Mouse (Mus musculus) embryo, embryonic 11.5 days (tissue): ENCODE data around the gene Dock9.

Source experiments
- DNase-seq: peaks from one replicate; pipeline ENCODE4 v3.0.0-alpha.2; 2012; ENCODE audit warnings: low read depth, low spot score

Dock9 gene

GRCm38 (mm10) chr14:121797457-121798410 is at the start of gene Dock9:
Gene Dock9 (minus strand): TSS chr14:121797837.
- DNase-seq = peak; percentile 74

- no peak for DNase-seq
Observed at GRCm38 (mm10) chr14:121844486-121844885, 46.8 kb upstream of the Dock9 start.

- DNase-seq = no peak
Observed at GRCm38 (mm10) chr14:121840217-121840616, 42.6 kb upstream of the Dock9 start.

DNA sequence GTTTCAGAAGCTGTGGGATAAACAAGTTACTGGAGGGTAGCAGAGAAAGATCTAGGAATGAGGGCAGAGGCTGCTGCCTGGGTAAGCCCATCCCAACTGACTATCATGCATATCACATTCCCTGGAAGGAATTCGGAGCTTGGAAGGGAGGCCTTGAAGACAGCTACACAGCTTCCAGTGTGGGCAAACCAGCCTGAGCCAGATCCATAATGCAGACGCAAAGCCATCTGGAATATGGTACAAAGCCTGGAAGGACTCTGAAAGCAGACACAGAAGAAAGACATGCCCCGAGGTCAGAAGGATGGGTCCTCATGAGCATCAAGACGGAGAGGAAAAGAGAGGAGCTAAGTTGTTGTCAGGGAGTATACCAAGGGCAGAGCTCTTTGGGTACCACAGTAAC is 40.5 kb upstream of the Dock9 start:
- DNase-seq = no peak

DNA sequence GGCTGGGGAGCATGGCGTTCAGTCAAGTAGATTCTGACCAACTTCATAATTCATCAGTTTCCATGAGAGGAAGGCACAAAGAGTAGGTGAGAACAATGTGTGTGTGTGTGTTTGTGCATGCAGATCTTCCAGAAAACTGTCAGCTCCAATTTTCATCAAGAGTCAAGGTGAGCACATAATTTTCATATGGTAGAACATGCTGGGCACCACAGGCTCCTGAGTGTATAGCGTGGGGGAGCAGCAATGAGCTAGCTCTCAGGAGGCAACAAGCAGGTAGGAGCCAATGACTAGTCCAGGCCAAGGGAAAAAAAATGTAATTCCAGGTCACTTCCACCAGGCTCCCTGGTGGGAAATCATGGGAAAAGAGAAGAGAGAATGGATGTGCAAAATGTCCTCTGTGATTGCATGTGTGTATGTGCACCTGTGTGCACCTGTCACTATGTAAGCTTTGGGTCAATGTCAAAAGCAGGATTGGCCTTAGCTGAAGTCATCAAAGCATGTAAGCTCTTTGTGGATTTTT is 35.4 kb upstream of the Dock9 start:
- no peak for DNase-seq

GRCm38 (mm10) chr14:121829816-121830442 is 32.3 kb upstream of the Dock9 start:
- DNase-seq = no peak

GRCm38 (mm10) chr14:121827091-121827490 is 29.5 kb upstream of the Dock9 start:
- DNase-seq = no peak

- no peak for DNase-seq
Observed at GRCm38 (mm10) chr14:121825521-121826445, 28.1 kb upstream of the Dock9 start.

DNA sequence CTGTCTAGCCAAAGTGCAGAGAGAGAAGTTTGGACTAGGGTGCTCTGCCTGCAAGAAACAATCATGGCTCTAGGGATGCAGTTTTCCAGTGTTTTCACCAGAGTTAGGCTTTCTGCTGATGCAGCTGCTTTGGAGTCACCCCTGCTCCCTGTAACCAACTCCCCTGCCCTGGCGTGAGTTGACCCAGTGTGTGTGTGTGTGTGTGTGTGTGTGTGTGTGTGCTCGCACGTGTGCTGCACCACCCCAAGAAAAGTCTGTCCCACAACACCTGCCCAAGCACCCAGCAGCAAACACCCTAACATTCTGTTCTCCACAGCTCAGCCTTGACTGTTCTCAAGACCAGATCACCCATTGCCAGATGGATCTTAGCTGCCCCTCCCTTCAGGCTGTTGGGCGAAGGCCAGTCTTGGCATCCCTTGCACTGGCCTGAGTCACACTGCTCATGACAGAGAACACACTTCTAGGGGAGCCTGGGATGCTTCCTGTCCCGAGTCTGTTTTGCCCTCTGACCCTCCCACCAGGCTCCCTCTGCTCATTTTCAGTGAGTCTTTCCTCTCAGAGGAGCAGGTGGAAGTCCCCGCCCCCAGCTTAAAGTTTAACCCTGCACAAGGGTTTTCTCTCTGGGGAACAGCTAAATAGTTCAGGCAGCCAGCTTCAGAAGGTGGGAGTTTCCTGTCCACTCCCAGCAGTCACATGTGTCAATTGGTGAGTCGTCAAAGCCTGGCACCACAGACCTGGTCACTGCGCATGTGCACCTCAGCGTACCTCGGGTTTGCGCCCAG is 26.9 kb upstream of the Dock9 start:
- DNase-seq = no peak

DNA sequence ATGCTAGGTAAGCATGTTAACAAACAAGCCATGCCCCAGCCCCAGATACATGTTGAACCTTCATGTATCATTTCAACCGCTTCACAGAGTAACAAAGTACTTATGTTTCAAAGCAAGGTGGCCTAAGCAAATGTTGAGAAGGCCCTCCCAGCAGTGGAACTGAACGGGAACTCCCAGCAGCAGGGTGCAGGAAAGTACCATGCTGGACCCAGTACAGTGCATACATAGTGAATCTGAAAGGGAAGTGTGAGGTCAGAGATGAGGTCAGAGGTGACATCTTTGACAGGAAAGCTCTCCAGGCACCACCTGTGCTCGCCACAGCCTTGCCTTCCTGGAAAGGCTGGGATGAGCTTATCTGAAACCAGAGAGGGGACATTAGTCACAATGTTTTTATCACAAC is 25.4 kb upstream of the Dock9 start:
- no peak for DNase-seq

DNA sequence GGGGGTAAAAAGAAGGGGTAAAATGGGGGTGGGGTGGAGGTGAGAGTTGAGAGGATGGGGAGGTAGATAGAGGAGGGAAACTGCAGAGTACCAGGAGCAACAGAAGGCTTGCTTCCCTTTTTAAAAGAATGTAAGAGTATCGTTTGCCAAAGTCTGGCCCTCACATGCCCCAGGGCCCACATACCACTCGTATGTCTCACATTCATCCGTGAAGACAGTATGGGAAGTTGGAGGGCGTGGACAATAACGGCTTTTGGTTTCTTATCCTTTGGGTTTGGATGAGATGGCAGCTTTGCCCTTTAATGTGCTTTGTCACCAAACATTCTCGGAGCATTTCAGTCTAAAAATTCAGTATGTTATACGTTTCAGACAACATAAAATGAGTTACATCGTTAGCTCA is 24.9 kb upstream of the Dock9 start:
- no peak for DNase-seq

DNA sequence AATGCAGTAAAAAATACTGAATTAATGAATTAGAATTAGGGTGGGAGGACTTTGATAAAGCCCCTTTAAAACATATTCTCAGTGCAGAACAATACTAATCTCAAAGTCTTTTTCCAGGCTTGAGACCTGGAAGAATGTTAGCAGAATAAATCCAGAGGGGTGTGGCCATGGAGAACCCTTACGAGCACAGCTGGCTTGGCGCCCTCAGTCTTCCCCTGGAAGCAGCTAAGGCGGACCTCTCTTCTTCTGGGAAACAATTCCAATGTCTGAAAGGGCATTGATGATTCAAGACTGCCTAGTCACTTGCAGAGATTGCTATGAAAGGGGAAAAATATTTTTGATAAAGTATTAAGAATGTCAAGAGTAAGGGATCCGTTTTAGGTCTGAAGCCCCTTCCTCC is 9.2 kb upstream of the Dock9 start:
- DNase-seq = no peak

- no peak for DNase-seq
Observed at GRCm38 (mm10) chr14:121806316-121806715, 8.7 kb upstream of the Dock9 start.

DNA sequence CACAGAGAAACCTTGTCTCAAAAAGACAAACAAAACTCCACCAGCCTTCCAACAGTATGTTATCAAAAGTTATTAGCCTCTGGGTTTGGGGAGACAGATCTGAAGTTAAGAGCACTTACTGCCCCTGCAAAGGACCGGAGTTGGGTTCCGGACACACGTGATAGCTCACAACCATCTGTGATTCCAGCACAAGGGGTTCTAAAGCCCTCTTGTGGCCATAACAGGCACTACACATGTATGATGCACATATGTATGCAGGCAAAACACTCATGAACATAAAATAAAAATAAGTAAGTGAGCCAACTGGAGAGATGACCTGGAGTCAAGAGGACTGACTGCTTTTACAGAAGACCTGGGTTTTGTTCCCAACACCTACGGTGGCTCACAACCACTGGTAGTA is 6.8 kb upstream of the Dock9 start:
- no peak for DNase-seq

DNA sequence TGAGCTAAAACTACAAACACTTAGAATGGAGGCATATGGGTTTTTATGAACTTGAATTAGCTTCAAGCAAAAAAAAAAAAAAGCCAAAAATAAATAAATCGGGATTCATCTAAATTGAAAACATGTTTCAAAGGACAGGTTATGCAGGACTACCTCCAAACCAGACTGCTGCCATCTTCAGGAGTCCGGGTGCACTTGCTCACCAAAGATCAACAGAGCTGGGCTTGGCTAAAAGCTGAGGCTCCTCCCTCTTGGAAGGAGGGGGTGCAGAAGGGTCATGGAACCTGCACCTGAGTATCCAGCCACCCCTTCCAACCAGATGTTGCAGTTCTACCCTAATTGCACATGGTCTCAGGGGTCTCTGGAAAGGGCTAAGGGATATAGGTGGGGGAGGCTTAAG is 3.3 kb upstream of the Dock9 start:
- DNase-seq = no peak

DNA sequence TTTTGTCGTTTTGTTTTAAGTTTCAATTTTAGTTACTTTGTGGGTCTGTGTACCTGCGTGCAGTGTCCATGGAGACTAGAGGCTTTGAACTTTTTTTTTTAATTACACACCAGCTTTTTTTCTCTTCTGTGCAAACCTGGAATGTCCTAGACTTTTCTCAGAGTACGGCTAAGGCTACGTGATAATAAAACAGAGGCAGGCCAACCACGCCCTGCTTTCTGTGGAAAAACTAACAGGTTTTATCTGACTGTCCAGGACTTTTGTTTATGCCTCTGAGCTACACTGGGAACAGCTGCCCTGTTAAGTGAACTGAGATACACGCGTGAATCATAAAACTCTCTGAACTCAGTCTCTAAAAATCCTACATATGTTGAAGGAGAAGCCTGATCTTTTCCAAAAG is 1.5 kb upstream of the Dock9 start:
- DNase-seq = no peak

GRCm38 (mm10) chr14:121798411-121798799 is 768 bp upstream of the Dock9 start:
- peak; percentile 86 for DNase-seq

GRCm38 (mm10) chr14:121796571-121797456 is 823 bp downstream of the Dock9 start:
- DNase-seq = no peak

GRCm38 (mm10) chr14:121795536-121795935 is 2.1 kb downstream of the Dock9 start:
- no peak for DNase-seq

DNA sequence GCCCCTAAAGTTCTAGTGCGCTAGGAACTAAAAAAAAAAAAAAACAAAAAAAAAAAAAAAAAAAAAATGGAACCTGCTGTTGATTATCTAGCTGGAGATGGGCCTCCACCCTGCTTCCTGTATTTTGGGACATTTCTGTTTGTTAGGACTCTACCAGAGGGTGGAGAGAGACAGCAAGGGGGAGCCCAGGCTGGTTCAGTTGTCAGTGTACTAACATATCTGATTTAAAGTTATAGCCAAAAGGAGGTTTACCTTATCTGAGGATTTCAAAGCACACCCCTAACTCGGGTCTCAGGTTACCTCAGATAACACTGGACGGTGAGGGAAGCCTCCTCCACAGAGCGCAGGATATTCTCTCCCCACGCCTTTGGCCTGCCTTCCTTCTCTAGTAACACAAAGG is 4.0 kb downstream of the Dock9 start:
- no peak for DNase-seq
